Mouse (Mus musculus): ENCODE results near the gene Eif4e3. TPM values are rescaled to one million over a fixed set of nuclear protein-coding genes. Genes with fewer than 3 reads are reported as not detected.

The Eif4e3 gene
- total RNA-seq, 2 experiments from 2014 or later, result 12.5 to 13.0 TPM

GRCm38 (mm10) chr6:99606079-99606478 lies 60.5 kb downstream of the Eif4e3 start:
- no peak for DNase-seq (ENCODE audit: extremely low spot score in 1 of 2, low spot score in 2 of 2)
- intact Hi-C loops (cut with DNase I), result no loop called here

GRCm38 (mm10) chr6:99604758-99605157 lies 61.8 kb downstream of the Eif4e3 start:
- intact Hi-C loops (cut with DNase I), result loop anchor here (5.0 kb wide), 3 partner anchors 82 to 1497 kb away; partner anchors contain the start of gene Foxp1
- peak in 1 of 2 experiments; percentile 62 for DNase-seq (ENCODE audit: extremely low spot score in 1 of 2, low spot score in 2 of 2)

GRCm38 (mm10) chr6:99602434-99602833 lies 64.1 kb downstream of the Eif4e3 start:
- intact Hi-C loops (cut with DNase I), result loop anchor here (5.0 kb wide), 3 partner anchors 80 to 1495 kb away; partner anchors contain the start of gene Foxp1
- peak in 1 of 2 experiments; percentile 46 for DNase-seq (ENCODE audit: extremely low spot score in 1 of 2, low spot score in 2 of 2)

GRCm38 (mm10) chr6:99600886-99601285 lies 65.7 kb downstream of the Eif4e3 start:
- no peak for DNase-seq (ENCODE audit: extremely low spot score in 1 of 2, low spot score in 2 of 2)
- intact Hi-C loops (cut with DNase I), result loop anchor here (5.0 kb wide), 3 partner anchors 79 to 1494 kb away; partner anchors contain the start of gene Foxp1

GRCm38 (mm10) chr6:99600168-99600793 lies 66.3 kb downstream of the Eif4e3 start:
- DNase-seq (ENCODE audit: extremely low spot score in 1 of 2, low spot score in 2 of 2), result peak; percentile 70 to 78
- intact Hi-C loops (cut with DNase I), result loop anchor here (5.0 kb wide), 3 partner anchors 78 to 1493 kb away; partner anchors contain the start of gene Foxp1

GRCm38 (mm10) chr6:99599651-99600050 lies 66.9 kb downstream of the Eif4e3 start:
- intact Hi-C loops (cut with DNase I), result loop anchor here (5.0 kb wide), 3 partner anchors 77 to 1492 kb away; partner anchors contain the start of gene Foxp1
- no peak for DNase-seq (ENCODE audit: extremely low spot score in 1 of 2, low spot score in 2 of 2)

GRCm38 (mm10) chr6:99599229-99599628 lies 67.3 kb downstream of the Eif4e3 start:
- intact Hi-C loops (cut with DNase I), result no loop called here

GRCm38 (mm10) chr6:99577040-99577439 lies 89.5 kb downstream of the Eif4e3 start:
- DNase-seq (ENCODE audit: extremely low spot score in 1 of 2, low spot score in 2 of 2), result no peak
- intact Hi-C loops (cut with DNase I), result no loop called here

More at GRCm38 (mm10) chr6:99599229-99599628, 67.3 kb downstream of the Eif4e3 start:
- peak; percentile 28 to 65 for DNase-seq (ENCODE audit: extremely low spot score in 1 of 2, low spot score in 2 of 2)

- DNase-seq (ENCODE audit: extremely low spot score in 1 of 2, low spot score in 2 of 2), result peak in 1 of 2 experiments; percentile 27
- intact Hi-C loops (cut with DNase I), result no loop called here
Measured at GRCm38 (mm10) chr6:99575633-99576032, 90.9 kb downstream of the Eif4e3 start.

Other genes with a start within 250 kb of the Eif4e3 start
- 100 to 1,000 TPM; 157 to 161 TPM for gene Foxp1, start 144.1 kb downstream of the Eif4e3 start, total RNA-seq (2021)
- gene Gm20696, start within 50 bp of the Eif4e3 start, total RNA-seq (2021), result 1 to 10 TPM; 7.0 to 7.9 TPM
- 10 to 100 TPM; 57.5 to 60.0 TPM for gene Gpr27, start 25.9 kb upstream of the Eif4e3 start, total RNA-seq (2021)
- 1 to 10 TPM; 1.1 to 1.7 TPM for gene Prok2, start 59.6 kb upstream of the Eif4e3 start, total RNA-seq (2021)